Comparison of ENCODE assay signal across 13 mouse cellular contexts in genomic region chr12:4719762-4720754, GRCm38 (mm10). TPM values are rescaled to one million over a fixed set of nuclear protein-coding genes. Genes with fewer than 3 reads are reported as not detected.
DNase-seq lines count a peak whose midpoint lies in the region; ATAC-seq and TF ChIP-seq lines count a peak whose summit lies in the region.
"Had no signal": no experiment of that assay in that cellular context is flagged by ENCODE, and none has a peak within 500 bp of the region (broad histone marks: within the 10 kb centered on the region; RNA-seq: fewer than 3 reads in every experiment).

No protein-coding gene starts in this region.

- H3K36me3 ChIP-seq in midbrain, postnatal 0 days (ENCODE audit: insufficient read depth, low read length), result peaks cover 9% of the 10 kb centered on the region; the same call in 1 of the 2 replicates
- no peaks in the 10 kb centered on the region for H3K36me3 ChIP-seq in midbrain, embryonic 10.5 days
- H3K36me3 ChIP-seq in small intestine, adult 2 months (ENCODE audit: control insufficient read depth, insufficient read depth, low read length), result no peaks in the 10 kb centered on the region
- H3K36me3 ChIP-seq: limb, embryonic 15.5 days had no signal

- DNase-seq in midbrain, postnatal 0 days (ENCODE audit: low spot score), result no peak
- DNase-seq in midbrain, embryonic 10.5 days (ENCODE audit: low spot score), result no peak
- DNase-seq in MEL-GATA-1-ER (ENCODE audit: extremely low read depth, low read depth), result peak; percentile 90
- no peak for DNase-seq in left cerebral cortex, adult 11 months (ENCODE audit: low spot score)
- DNase-seq in Muller cell, postnatal 12 days (ENCODE audit: inconsistent ontology term), result no peak
- DNase-seq in layer of hippocampus, adult 18-20 months (ENCODE audit: low spot score in 2 of 2), result no peak
- DNase-seq: heart, postnatal 4 days; kidney, postnatal 14 days; right cerebral cortex, postnatal 25 days had no signal

- H3K9ac ChIP-seq in midbrain, postnatal 0 days (replicated peaks; ENCODE audit: low read length, poor library complexity, severe bottlenecking), result no peak overlapping the region
- H3K9ac ChIP-seq: limb, embryonic 15.5 days had no signal

- H3K27me3 ChIP-seq in midbrain, postnatal 0 days (ENCODE audit: insufficient read depth, low read length), result no peaks in the 10 kb centered on the region
- no peaks in the 10 kb centered on the region for H3K27me3 ChIP-seq in midbrain, embryonic 10.5 days (ENCODE audit: low read depth, poor library complexity, severe bottlenecking)
- no peaks in the 10 kb centered on the region for H3K27me3 ChIP-seq in small intestine, adult 2 months (ENCODE audit: control insufficient read depth, insufficient read depth, low read length)
- H3K27me3 ChIP-seq: limb, embryonic 15.5 days had no signal

- TF ChIP-seq CTCF in midbrain, postnatal 0 days (IDR thresholded peaks at IDR 0.05), result peak; percentile 30; the same call in 1 of the 2 replicates
- peak; percentile 29; the same call in 1 of the 2 replicates for TF ChIP-seq CTCF in small intestine, adult 2 months (IDR thresholded peaks at IDR 0.05; ENCODE audit: extremely low read depth, insufficient read length, insufficient replicate concordance, low read depth, low read length)

- no peak overlapping the region for H3K27ac ChIP-seq in midbrain, postnatal 0 days (ENCODE audit: low read depth, low read length)
- H3K27ac ChIP-seq in midbrain, embryonic 10.5 days (replicated peaks), result no peak overlapping the region
- no peak overlapping the region for H3K27ac ChIP-seq in small intestine, adult 2 months (ENCODE audit: insufficient read depth, low read depth, low read length)
- H3K27ac ChIP-seq: limb, embryonic 15.5 days had no signal

- H3K4me2 ChIP-seq in midbrain, postnatal 0 days (ENCODE audit: low read depth, low read length, poor library complexity, severe bottlenecking), result no peak overlapping the region
- H3K4me2 ChIP-seq: limb, embryonic 15.5 days had no signal

- H3K9me3 ChIP-seq in midbrain, postnatal 0 days (ENCODE audit: low read length), result no peaks in the 10 kb centered on the region
- no peaks in the 10 kb centered on the region for H3K9me3 ChIP-seq in midbrain, embryonic 10.5 days (replicated peaks)
- H3K9me3 ChIP-seq: limb, embryonic 15.5 days had no signal

- H3K4me1 ChIP-seq in midbrain, postnatal 0 days (ENCODE audit: insufficient read depth, low read length), result no peaks in the 10 kb centered on the region
- H3K4me1 ChIP-seq in midbrain, embryonic 10.5 days, result no peaks in the 10 kb centered on the region
- H3K4me1 ChIP-seq in small intestine, adult 2 months (ENCODE audit: control insufficient read depth, insufficient read depth, insufficient read length, low read length), result no peaks in the 10 kb centered on the region; the same call in 1 of the 2 replicates
- H3K4me1 ChIP-seq: limb, embryonic 15.5 days had no signal

- ATAC-seq in midbrain, postnatal 0 days (ENCODE audit: low FRiP score), result no peak
- peak; percentile 59 for ATAC-seq in erythroid progenitor cell, adult 5-6 weeks (replicated peaks; ENCODE audit: low FRiP score, poor library complexity, severe bottlenecking)

- WGBS in midbrain, postnatal 0 days, result 76% methylated on average over 17 of the region's 17 CpGs
- WGBS in midbrain, embryonic 10.5 days, result 77% methylated on average over 17 of the region's 17 CpGs
- WGBS in small intestine, adult 2 months, result 56% methylated on average over 17 of the region's 17 CpGs

- no peak overlapping the region for H3K4me3 ChIP-seq in midbrain, postnatal 0 days (ENCODE audit: low read depth, low read length)
- no peak overlapping the region for H3K4me3 ChIP-seq in midbrain, embryonic 10.5 days
- H3K4me3 ChIP-seq in small intestine, adult 2 months (ENCODE audit: low read depth, low read length), result no peak overlapping the region
- H3K4me3 ChIP-seq: limb, embryonic 15.5 days; myocyte had no signal

- TF ChIP-seq POLR2A in small intestine, adult 2 months (IDR thresholded peaks at IDR 0.05; ENCODE audit: low read depth, low read length), result no peak

RNA-seq across cellular contexts. Expression of gene Fam228a, which starts 18.2 kb away (rescaled TPM):
- total RNA-seq in midbrain, postnatal 0 days (2014; rRNA removed), result 0.99 and 1.9 TPM in 2 replicates
- 0.26 and 0.58 TPM in 2 replicates for polyA plus RNA-seq in midbrain, postnatal 0 days (2015; fragmentation: Nextera tagmentation; extraction: Ambion mirVana)
- polyA plus RNA-seq in midbrain, embryonic 10.5 days (2016; fragmentation: Nextera tagmentation; extraction: Ambion mirVana), result 0.20 and 0.35 TPM in 2 replicates
- total RNA-seq in erythroid progenitor cell, adult 5-6 weeks (2015; ENCODE audit: low replicate concordance), result not detected in 2 replicates
- not detected in 2 replicates for total RNA-seq in erythroid progenitor cell, adult 5-6 weeks (2017; ENCODE audit: low replicate concordance)
- not detected in 2 replicates for polyA plus RNA-seq in small intestine, adult 2 months (2012; rRNA removed)
- total RNA-seq in layer of hippocampus, adult 18-20 months (2021), result 1 to 10 TPM; 1.9 to 3.0 TPM
- total RNA-seq: heart, postnatal 4 days had no signal
- polyA plus RNA-seq: myocyte had no signal

RNA-seq across cellular contexts. Expression of gene Pfn4, which starts 48.8 kb away (rescaled TPM):
- 10.1 and 12.8 TPM in 2 replicates for total RNA-seq in midbrain, postnatal 0 days (2014; rRNA removed)
- polyA plus RNA-seq in midbrain, postnatal 0 days (2015; fragmentation: Nextera tagmentation; extraction: Ambion mirVana), result 19.9 and 24.9 TPM in 2 replicates
- polyA plus RNA-seq in midbrain, embryonic 10.5 days (2016; fragmentation: Nextera tagmentation; extraction: Ambion mirVana), result 2.8 and 3.4 TPM in 2 replicates
- total RNA-seq in erythroid progenitor cell, adult 5-6 weeks (2015; ENCODE audit: low replicate concordance), result not detected in 2 replicates
- total RNA-seq in erythroid progenitor cell, adult 5-6 weeks (2017; ENCODE audit: low replicate concordance), result not detected in 2 replicates
- not detected in 2 replicates for polyA plus RNA-seq in small intestine, adult 2 months (2012; rRNA removed)
- 10 to 100 TPM; 10.9 to 11.7 TPM for total RNA-seq in layer of hippocampus, adult 18-20 months (2021)

RNA-seq across cellular contexts. Expression of gene Fam228b, which starts 49.0 kb away (rescaled TPM):
- 5.6 and 6.5 TPM in 2 replicates for total RNA-seq in midbrain, postnatal 0 days (2014; rRNA removed)
- polyA plus RNA-seq in midbrain, postnatal 0 days (2015; fragmentation: Nextera tagmentation; extraction: Ambion mirVana), result 7.2 and 8.7 TPM in 2 replicates
- 2.6 and 3.3 TPM in 2 replicates for polyA plus RNA-seq in midbrain, embryonic 10.5 days (2016; fragmentation: Nextera tagmentation; extraction: Ambion mirVana)
- total RNA-seq in erythroid progenitor cell, adult 5-6 weeks (2015; ENCODE audit: low replicate concordance), result not detected in 2 replicates
- 0.90 TPM in 1 of 2 replicates, not detected in the other for total RNA-seq in erythroid progenitor cell, adult 5-6 weeks (2017; ENCODE audit: low replicate concordance)
- 0.33 TPM in 1 of 2 replicates, not detected in the other for polyA plus RNA-seq in small intestine, adult 2 months (2012; rRNA removed)
- total RNA-seq in layer of hippocampus, adult 18-20 months (2021), result 10 to 100 TPM; 21.9 to 26.6 TPM

Comparison
In these comparisons a context has a peak if more than half of its experiments do, and no peak if none do; other contexts are left out.
1. RNA of gene Pfn4, which starts 48.8 kb away (total RNA-seq): 10.1 to 12.8 TPM in midbrain, postnatal 0 days and 10.9 to 11.7 TPM in layer of hippocampus, adult 18-20 months; not detected in erythroid progenitor cell, adult 5-6 weeks; every median in the first group is over 10 times any median in the second.